Mouse (Mus musculus) olfactory bulb, adult 2 months (tissue): ENCODE data around the gene Nudt7.

ENCODE experiments used
- CTCF ChIP-seq: fragments of 200-500 bp; IDR thresholded peaks from 2 replicates; pipeline ENCODE4 v1.5.1; 2012; ENCODE audit warnings: low read depth, mild to moderate bottlenecking, low read length, moderate library complexity; ENCODE audit not compliant: insufficient read depth
- POLR2A ChIP-seq: fragments of 200-500 bp; IDR thresholded peaks from 2 replicates; pipeline ENCODE4 v1.6.1; 2012; ENCODE audit warnings: mild to moderate bottlenecking, low read depth, low read length, moderate library complexity; ENCODE audit not compliant: insufficient read depth

DNA sequence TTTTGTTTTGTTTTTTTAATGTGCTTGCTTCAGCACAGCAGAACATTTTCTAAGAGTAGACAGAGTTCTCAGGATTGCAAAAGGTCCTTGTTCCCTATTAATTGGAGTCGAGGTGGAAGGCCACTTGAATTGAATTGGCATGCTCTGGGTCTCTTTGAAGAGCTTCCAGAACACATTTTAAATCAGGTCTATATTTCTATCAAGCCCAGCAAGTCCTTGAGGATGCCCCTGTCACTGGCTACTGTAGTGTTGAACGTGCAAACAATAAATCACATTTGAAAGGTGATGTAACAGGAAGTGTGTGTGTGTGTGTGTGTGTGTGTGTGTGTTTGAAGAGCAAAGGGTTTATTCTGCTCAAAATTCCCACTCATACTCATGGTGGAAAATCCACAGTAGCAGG lies 7.1 kb downstream of the Nudt7 start:
- TF ChIP-seq CTCF, result no peak
- TF ChIP-seq POLR2A, result no peak
